Mouse (Mus musculus): Measurements from ENCODE around the gene Rbm20.

DNA sequence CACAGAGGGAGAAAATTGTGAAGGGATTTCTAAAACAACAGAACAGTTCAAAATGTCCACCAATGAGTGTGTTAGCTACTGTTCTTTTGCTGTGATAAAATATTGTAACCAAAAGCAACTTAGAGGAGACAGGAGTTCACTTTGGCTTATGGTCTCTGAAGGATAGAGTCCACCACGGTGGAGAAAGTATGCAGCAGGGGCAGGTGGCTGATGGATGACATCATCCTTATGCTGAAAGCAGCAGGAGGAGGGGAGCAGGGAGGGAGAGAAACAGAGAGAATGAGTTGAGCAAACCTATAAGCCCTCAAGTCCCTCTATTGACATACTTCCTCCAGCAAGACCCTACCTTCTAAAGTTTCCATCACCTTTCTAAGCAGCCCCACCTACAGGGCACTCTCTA lies 16.9 kb downstream of the Rbm20 start:
- TF ChIP-seq ZC3H11A (IDR thresholded peaks at IDR 0.05; ENCODE audit: low read depth, low read length) (no peak), TCF12 (IDR thresholded peaks at IDR 0.05; ENCODE audit: low read depth, low read length) (no peak), HCFC1 (IDR thresholded peaks at IDR 0.05; ENCODE audit: low read depth, low read length) (no peak), CTCF (conservative IDR thresholded peaks at IDR 0.05 in 1 of 2, IDR thresholded peaks at IDR 0.05 in 1 of 2; ENCODE audit: low read depth in 2 of 2, low read length in 2 of 2) (no peak), E2F4 (IDR thresholded peaks at IDR 0.05; ENCODE audit: insufficient replicate concordance, low read depth, low read length) (no peak), JUND (conservative IDR thresholded peaks at IDR 0.05; ENCODE audit: low read depth, low read length) (no peak), CHD1 (IDR thresholded peaks at IDR 0.05; ENCODE audit: low read depth, low read length) (no peak), USF1 (IDR thresholded peaks at IDR 0.05; ENCODE audit: low read depth, low read length) (no peak), GABPA (IDR thresholded peaks at IDR 0.05; ENCODE audit: insufficient replicate concordance, low read depth, low read length) (no peak), MAFK (IDR thresholded peaks at IDR 0.05; ENCODE audit: insufficient replicate concordance, low read length) (no peak), KAT2A (IDR thresholded peaks at IDR 0.05; ENCODE audit: insufficient replicate concordance, low read length) (no peak), NRF1 (IDR thresholded peaks at IDR 0.05; ENCODE audit: low read depth, low read length) (no peak), EP300 (IDR thresholded peaks at IDR 0.05; ENCODE audit: low read length) (no peak), USF2 (conservative IDR thresholded peaks at IDR 0.05; ENCODE audit: low read depth, low read length) (no peak)

All from CH12.LX (cell line).